In genomic region chr19:34844047-34844446, GRCm38 (mm10) we compare ENCODE assay signal across 21 mouse cellular contexts. TPM values are rescaled to one million over a fixed set of nuclear protein-coding genes. Genes with fewer than 3 reads are reported as not detected.
DNase-seq lines count a peak whose midpoint lies in the region; ATAC-seq and TF ChIP-seq lines count a peak whose summit lies in the region.
"Had no signal": no experiment of that assay in that cellular context is flagged by ENCODE, and none has a peak within 500 bp of the region (broad histone marks: within the 10 kb centered on the region; RNA-seq: fewer than 3 reads in every experiment).

No protein-coding gene starts in this region.

- H3K9me3 ChIP-seq in heart, embryonic 14.5 days (ENCODE audit: control insufficient read depth, low read length) = no peaks in the 10 kb centered on the region
- H3K9me3 ChIP-seq in lung, postnatal 0 days (ENCODE audit: low read length) = no peaks in the 10 kb centered on the region
- H3K9me3 ChIP-seq in liver, postnatal 0 days (ENCODE audit: low read length) = no peaks in the 10 kb centered on the region
- H3K9me3 ChIP-seq: embryonic facial prominence, embryonic 13.5 days; hindbrain, embryonic 15.5 days; kidney, embryonic 15.5 days; limb, embryonic 13.5 days; lung, embryonic 15.5 days; neural tube, embryonic 13.5 days had no signal

- no peak for DNase-seq in heart, postnatal 36 days
- peak; percentile 40 for DNase-seq in lung, postnatal 0 days (ENCODE audit: low spot score)
- no peak for DNase-seq in lung, postnatal 36 days
- DNase-seq in brain, embryonic 18.5 days (ENCODE audit: low read depth, low spot score) = peak; percentile 20
- no peak for DNase-seq in liver, postnatal 0 days
- no peak for DNase-seq in cerebellum, adult 9-11 months
- DNase-seq: adrenal gland, postnatal 14 days; cerebellum, adult 8-10 months; heart, adult 11 months; heart, postnatal 4 days; midbrain, embryonic 14.5 days; thymus, postnatal 36 days had no signal

- intact Hi-C loops in heart, postnatal 36 days (cut with DNase I) = no loop called here

- 12% methylated on average over 9 of the region's 9 CpGs for WGBS in heart, embryonic 14.5 days
- 30% methylated on average over 9 of the region's 9 CpGs for WGBS in lung, postnatal 0 days
- 43% methylated on average over 9 of the region's 9 CpGs for WGBS in liver, postnatal 0 days (ENCODE audit: insufficient replicate concordance)

- no peak for TF ChIP-seq EP300 in lung, postnatal 0 days (IDR thresholded peaks at IDR 0.05)
- TF ChIP-seq EP300 in liver, postnatal 0 days (IDR thresholded peaks at IDR 0.05; ENCODE audit: low read depth) = no peak

- peaks cover 18% of the 10 kb centered on the region for H3K36me3 ChIP-seq in heart, embryonic 14.5 days (ENCODE audit: control insufficient read depth, insufficient read depth, low read length)
- no peaks in the 10 kb centered on the region for H3K36me3 ChIP-seq in lung, postnatal 0 days (ENCODE audit: insufficient read depth, low read length)
- H3K36me3 ChIP-seq in liver, postnatal 0 days (replicated peaks; ENCODE audit: insufficient read depth, low read length) = no peaks in the 10 kb centered on the region; the same call in 1 of the 2 replicates

- no peak for TF ChIP-seq CTCF in lung, postnatal 0 days (IDR thresholded peaks at IDR 0.05)
- TF ChIP-seq CTCF in liver, postnatal 0 days (IDR thresholded peaks at IDR 0.05; ENCODE audit: low read depth) = no peak

- peaks cover 20 to 34% of the 10 kb centered on the region in 2 experiments for H3K4me1 ChIP-seq in heart, embryonic 14.5 days (ENCODE audit: control insufficient read depth in 2 of 2, insufficient read depth in 2 of 2, low read length in 2 of 2)
- no peaks in the 10 kb centered on the region; the same call in 1 of the 2 replicates for H3K4me1 ChIP-seq in lung, postnatal 0 days (ENCODE audit: insufficient read depth, low read depth, low read length)
- peaks cover 32% of the 10 kb centered on the region for H3K4me1 ChIP-seq in liver, postnatal 0 days (ENCODE audit: insufficient read depth)

- H3K4me2 ChIP-seq in heart, embryonic 14.5 days (ENCODE audit: low read length) = peak overlapping the region; percentile 12
- H3K4me2 ChIP-seq in lung, postnatal 0 days (replicated peaks; ENCODE audit: low read depth, low read length) = 0 out of 2 replicates have a peak overlapping the region, but pooled peaks have one; percentile 22
- H3K4me2 ChIP-seq in liver, postnatal 0 days (ENCODE audit: low read depth, low read length) = peak overlapping the region; percentile 35; the same call in 1 of the 2 replicates
- H3K4me2 ChIP-seq: embryonic facial prominence, embryonic 13.5 days; hindbrain, embryonic 15.5 days; kidney, embryonic 15.5 days; limb, embryonic 13.5 days; lung, embryonic 15.5 days; neural tube, embryonic 13.5 days had no signal

- H3K27ac ChIP-seq in heart, embryonic 14.5 days (replicated peaks in 1 of 2; ENCODE audit: control insufficient read depth in 1 of 2, insufficient read depth in 1 of 2, low read depth in 2 of 2, low read length in 2 of 2) = peak overlapping the region in 1 of 2 experiments; percentile 32; a peak in 1 of 4 replicates
- no peak overlapping the region for H3K27ac ChIP-seq in lung, postnatal 0 days (ENCODE audit: low read length)
- H3K27ac ChIP-seq in liver, postnatal 0 days (ENCODE audit: low read depth) = no peak overlapping the region
- H3K27ac ChIP-seq: embryonic facial prominence, embryonic 13.5 days; hindbrain, embryonic 15.5 days; kidney, embryonic 15.5 days; limb, embryonic 13.5 days; lung, embryonic 15.5 days; neural tube, embryonic 13.5 days had no signal

- no peaks in the 10 kb centered on the region for H3K27me3 ChIP-seq in heart, embryonic 14.5 days (ENCODE audit: control insufficient read depth, insufficient read depth, low read length)
- no peaks in the 10 kb centered on the region for H3K27me3 ChIP-seq in lung, postnatal 0 days (replicated peaks; ENCODE audit: insufficient read depth, low read length)
- no peaks in the 10 kb centered on the region for H3K27me3 ChIP-seq in liver, postnatal 0 days (ENCODE audit: insufficient read depth, low read length)
- H3K27me3 ChIP-seq: embryonic facial prominence, embryonic 13.5 days; hindbrain, embryonic 15.5 days; kidney, embryonic 15.5 days; limb, embryonic 13.5 days; lung, embryonic 15.5 days; neural tube, embryonic 13.5 days had no signal

- no peak for ATAC-seq in heart, embryonic 14.5 days (ENCODE audit: insufficient number of reproducible peaks, insufficient read depth, low FRiP score, low read depth)
- no peak for ATAC-seq in lung, postnatal 0 days
- ATAC-seq in liver, postnatal 0 days = no peak
- ATAC-seq: activated CD4-positive, CD25-positive, alpha-beta regulatory T cell, adult 4 months; intestine, embryonic 16.5 days had no signal

- H3K4me3 ChIP-seq in heart, embryonic 14.5 days (ENCODE audit: control insufficient read depth in 1 of 2, insufficient read depth in 1 of 2, low read depth in 1 of 2, low read length in 2 of 2) = no peak overlapping the region
- no peak overlapping the region for H3K4me3 ChIP-seq in lung, postnatal 0 days (ENCODE audit: low read depth, low read length)
- H3K4me3 ChIP-seq in liver, postnatal 0 days (ENCODE audit: low read depth, low read length) = no peak overlapping the region
- H3K4me3 ChIP-seq: embryonic facial prominence, embryonic 13.5 days; hindbrain, embryonic 15.5 days; kidney, embryonic 15.5 days; limb, embryonic 13.5 days; lung, embryonic 15.5 days; neural tube, embryonic 13.5 days had no signal

- H3K9ac ChIP-seq in heart, embryonic 14.5 days (ENCODE audit: low read length) = no peak overlapping the region
- no peak overlapping the region for H3K9ac ChIP-seq in lung, postnatal 0 days (replicated peaks; ENCODE audit: low read depth)
- no peak overlapping the region for H3K9ac ChIP-seq in liver, postnatal 0 days (replicated peaks)
- H3K9ac ChIP-seq: embryonic facial prominence, embryonic 13.5 days; hindbrain, embryonic 15.5 days; kidney, embryonic 15.5 days; limb, embryonic 13.5 days; lung, embryonic 15.5 days; neural tube, embryonic 13.5 days had no signal

RNA-seq across cellular contexts. Expression of gene Pank1, which starts 35.2 kb away (rescaled TPM):
- polyA plus RNA-seq in heart, embryonic 14.5 days (2014; fragmentation: Nextera tagmentation; extraction: Ambion mirVana) = 17.5 and 19.4 TPM in 2 replicates
- 10 to 100 TPM; 51.7 to 56.2 TPM for total RNA-seq in heart, postnatal 36 days (2021)
- 5.6 and 8.1 TPM in 2 replicates for polyA plus RNA-seq in lung, postnatal 0 days (2015; fragmentation: Nextera tagmentation; extraction: Ambion mirVana)
- 44.5 and 48.4 TPM in 2 replicates for polyA plus RNA-seq in liver, postnatal 0 days (2015; fragmentation: Nextera tagmentation; extraction: Ambion mirVana)

Comparison
In these comparisons a context has a peak if more than half of its experiments do, and no peak if none do; other contexts are left out.
1. DNase-seq: peak in lung, postnatal 0 days (single experiment) and brain, embryonic 18.5 days (single experiment); none in heart, postnatal 36 days (0 of 2), lung, postnatal 36 days (single experiment), liver, postnatal 0 days (single experiment) and cerebellum, adult 9-11 months (single experiment).
2. Peak in every context shown above with its lines, with median percentiles within 50 percentile points of each other: H3K4me2 ChIP-seq.